Mouse (Mus musculus) heart, adult 2 months (tissue): ENCODE results near the gene Cnnm2. TPM values are rescaled to one million over a fixed set of nuclear protein-coding genes. Genes with fewer than 3 reads are reported as not detected.

Source experiments
- DNase-seq, 2 experiments: peaks; one replicate each; pipeline ENCODE4 v3.0.0; 2021
- H3K27ac ChIP-seq: fragments of 200-600 bp; 2 replicates; pipeline ENCODE4 v1.8.1; 2022
- H3K27me3 ChIP-seq: fragments of 200-500 bp; 2 replicates; pipeline ENCODE4 v1.6.1; 2012; ENCODE audit warnings: mild to moderate bottlenecking, low read length, inconsistent platforms, mixed read lengths; ENCODE audit not compliant: control insufficient read depth, insufficient read depth
- H3K36me3 ChIP-seq: fragments of 200-500 bp; 2 replicates; pipeline ENCODE4 v1.6.1; 2012; ENCODE audit warnings: low read length, inconsistent platforms; ENCODE audit not compliant: control insufficient read depth, insufficient read depth
- H3K4me1 ChIP-seq: fragments of 200-500 bp; 2 replicates; pipeline ENCODE4 v1.6.1; 2011; ENCODE audit warnings: low read length; ENCODE audit not compliant: control insufficient read depth, insufficient read depth
- H3K4me3 ChIP-seq: fragments of 200-600 bp; 2 replicates; pipeline ENCODE4 v1.8.1; 2022
- H3K79me2 ChIP-seq: fragments of 200-500 bp; replicated peaks from 2 replicates; pipeline ENCODE4 v1.6.1; 2012; ENCODE audit warnings: mild to moderate bottlenecking, inconsistent platforms, low read length, moderate library complexity, mixed read lengths; ENCODE audit not compliant: control insufficient read depth, insufficient read depth
- H3K9ac ChIP-seq: fragments of 200-500 bp; 2 replicates; pipeline ENCODE4 v1.6.1; 2012; ENCODE audit warnings: low read depth, mild to moderate bottlenecking, control low read depth, inconsistent platforms, low read length, mixed read lengths
- CTCF ChIP-seq: fragments of 200-600 bp; IDR thresholded peaks from 2 replicates; pipeline ENCODE4 v1.8.1; 2022; ENCODE audit warnings: antibody characterized with exemption, mild to moderate bottlenecking, moderate library complexity
- EP300 ChIP-seq: fragments of 200-500 bp; IDR thresholded peaks from 2 replicates; pipeline ENCODE4 v1.6.1; 2011; ENCODE audit warnings: low read depth, low read length, control low read depth; ENCODE audit not compliant: insufficient read depth
- POLR2A ChIP-seq: fragments of 200-500 bp; IDR thresholded peaks from 2 replicates; pipeline ENCODE4 v1.6.1; 2011; ENCODE audit warnings: mild to moderate bottlenecking, low read depth, low read length, control low read depth; ENCODE audit not compliant: insufficient read depth
- WGBS: fragments of 180-500 bp; shearing (Covaris S2); methylation state at CpG from one replicate; pipeline ENCODE4 v1.1.7; 2018; 5-methylcytosine and 5-hydroxymethylcytosine counted together
- intact Hi-C: fragments of 180-260 bp; cut with DNase I; formaldehyde crosslinking; loops from one replicate; pipeline ENCODE4 v1.15.1; 2025
- polyA plus RNA-seq: library from polyadenylated mRNA; depleted of rRNA; stranded (reverse); fragments of >200 nt; gene quantifications from 2 replicates; pipeline ENCODE4 v1.2.3, GENCODE M21; 2012
- total RNA-seq, 2 experiments: library from RNA; stranded (reverse); gene quantifications; 2 replicates each; pipeline ENCODE4 v1.2.3; 2021

The Cnnm2 gene
- total and polyA plus RNA-seq, 3 experiments = 5.4 to 7.3 (median 6.7) TPM

- Histone ChIP-seq H3K27ac (no peak overlapping the region), H3K27me3 (no peaks in the 10 kb centered on the region), H3K79me2 (no peaks in the 10 kb centered on the region), H3K4me3 (no peak overlapping the region), H3K9ac (no peak overlapping the region), H3K4me1 (no peaks in the 10 kb centered on the region), H3K36me3 (no peaks in the 10 kb centered on the region)
- DNase-seq = no peak
- 64% methylated on average over 9 of the region's 9 CpGs for WGBS
- intact Hi-C loops = no loop called here
- TF ChIP-seq POLR2A = no peak
- TF ChIP-seq EP300 = no peak
- TF ChIP-seq CTCF = no peak
Observed at GRCm38 (mm10) chr19:46805933-46806688, 44.7 kb downstream of the Cnnm2 start.

- no peaks in the 10 kb centered on the region for H3K4me1 ChIP-seq
- H3K79me2 ChIP-seq = no peaks in the 10 kb centered on the region
- TF ChIP-seq CTCF (no peak), EP300 (no peak)
- intact Hi-C loops = no loop called here
- no peak overlapping the region for H3K4me3 ChIP-seq
- 83% methylated on average over 5 of the region's 5 CpGs for WGBS
- H3K36me3 ChIP-seq = no peaks in the 10 kb centered on the region
- H3K27me3 ChIP-seq = no peaks in the 10 kb centered on the region
- H3K27ac ChIP-seq = no peak overlapping the region
- DNase-seq = no peak
- no peak overlapping the region for H3K9ac ChIP-seq
Observed at GRCm38 (mm10) chr19:46808261-46808660, 46.9 kb downstream of the Cnnm2 start.

GRCm38 (mm10) chr19:46809031-46809430, 47.6 kb downstream of the Cnnm2 start:
- H3K4me1 ChIP-seq = no peaks in the 10 kb centered on the region
- intact Hi-C loops = no loop called here
- no peak overlapping the region for H3K27ac ChIP-seq
- TF ChIP-seq EP300 (no peak), POLR2A (no peak), CTCF (no peak)
- H3K79me2 ChIP-seq = no peaks in the 10 kb centered on the region
- 85% methylated on average over 5 of the region's 5 CpGs for WGBS
- no peaks in the 10 kb centered on the region for H3K36me3 ChIP-seq
- no peak overlapping the region for H3K9ac ChIP-seq
- no peak overlapping the region for H3K4me3 ChIP-seq
- no peaks in the 10 kb centered on the region for H3K27me3 ChIP-seq
- no peak for DNase-seq

- no peaks in the 10 kb centered on the region; the same call in 1 of the 2 replicates for H3K4me1 ChIP-seq
- WGBS = 60% methylated on average over 7 of the region's 7 CpGs
- H3K4me3 ChIP-seq = no peak overlapping the region
- H3K27me3 ChIP-seq = no peaks in the 10 kb centered on the region
- no peak for DNase-seq
- intact Hi-C loops = no loop called here
- no peak overlapping the region for H3K27ac ChIP-seq
- H3K79me2 ChIP-seq = no peaks in the 10 kb centered on the region
- no peak for TF ChIP-seq POLR2A
- no peak for TF ChIP-seq CTCF
- no peak for TF ChIP-seq EP300
- H3K36me3 ChIP-seq = no peaks in the 10 kb centered on the region
- H3K9ac ChIP-seq = no peak overlapping the region
Observed at GRCm38 (mm10) chr19:46819276-46819675, 57.9 kb downstream of the Cnnm2 start.

- H3K4me1 ChIP-seq = no peaks in the 10 kb centered on the region; the same call in 1 of the 2 replicates
- 88% methylated on average over 4 of the region's 4 CpGs for WGBS
Observed at GRCm38 (mm10) chr19:46822491-46822890, 61.1 kb downstream of the Cnnm2 start.

GRCm38 (mm10) chr19:46823759-46824158, 62.4 kb downstream of the Cnnm2 start:
- no peaks in the 10 kb centered on the region for H3K27me3 ChIP-seq
- H3K9ac ChIP-seq = no peak overlapping the region
- no peak overlapping the region for H3K27ac ChIP-seq
- intact Hi-C loops = no loop called here
- no peak overlapping the region for H3K4me3 ChIP-seq
- no peaks in the 10 kb centered on the region; the same call in 1 of the 2 replicates for H3K4me1 ChIP-seq
- TF ChIP-seq POLR2A = no peak
- TF ChIP-seq EP300 = no peak
- no peak for TF ChIP-seq CTCF
- no peaks in the 10 kb centered on the region for H3K36me3 ChIP-seq
- no peak for DNase-seq
- WGBS = 55% methylated on average over 5 of the region's 5 CpGs
- H3K79me2 ChIP-seq = no peaks in the 10 kb centered on the region

More at GRCm38 (mm10) chr19:46822491-46822890, 61.1 kb downstream of the Cnnm2 start:
- Histone ChIP-seq H3K4me3 (no peak overlapping the region), H3K27ac (no peak overlapping the region), H3K79me2 (no peaks in the 10 kb centered on the region), H3K9ac (no peak overlapping the region), H3K27me3 (no peaks in the 10 kb centered on the region), H3K36me3 (no peaks in the 10 kb centered on the region)
- TF ChIP-seq POLR2A (no peak), CTCF (no peak), EP300 (no peak)
- intact Hi-C loops = no loop called here
- DNase-seq = no peak
